Mouse (Mus musculus) hindbrain, embryonic 10.5 days (tissue): Measurements from ENCODE around the gene Olfr1283. TPM values are rescaled to one million over a fixed set of nuclear protein-coding genes. Genes with fewer than 3 reads are reported as not detected.
"Not testable (repeated sequence)": the region's sequence is repeated elsewhere in the genome, so short reads cannot be mapped to it uniquely, and the experiment has no call there.

Experiments used
- DNase-seq: peaks from one replicate; pipeline ENCODE4 v3.0.0-alpha.2; 2017; ENCODE audit warnings: low spot score
- H3K27ac ChIP-seq: fragments of 300-500 bp; sonication (generic); 2 replicates; pipeline ENCODE4 v1.5.1; 2016; ENCODE audit warnings: mild to moderate bottlenecking, moderate library complexity
- H3K27me3 ChIP-seq: fragments of 300-500 bp; sonication (generic); 2 replicates; pipeline ENCODE4 v1.6.1; 2016; ENCODE audit warnings: mild to moderate bottlenecking; ENCODE audit not compliant: poor library complexity, insufficient read depth, severe bottlenecking
- H3K36me3 ChIP-seq: fragments of 300-500 bp; sonication (generic); 2 replicates; pipeline ENCODE4 v1.6.1; 2016; ENCODE audit warnings: mild to moderate bottlenecking, moderate library complexity
- H3K4me1 ChIP-seq: fragments of 300-500 bp; sonication (generic); replicated peaks from 2 replicates; pipeline ENCODE4 v1.6.1; 2016; ENCODE audit warnings: mild to moderate bottlenecking
- H3K4me3 ChIP-seq: fragments of 300-500 bp; sonication (generic); 2 replicates; pipeline ENCODE4 v1.5.1; 2016; ENCODE audit warnings: mild to moderate bottlenecking, moderate library complexity
- H3K9me3 ChIP-seq: fragments of 300-500 bp; sonication (generic); 2 replicates; pipeline ENCODE4 v1.6.1; 2016; ENCODE audit warnings: mild to moderate bottlenecking, moderate library complexity
- WGBS: fragments of 180-500 bp; shearing (Covaris S2); methylation state at CpG from one replicate; pipeline ENCODE4 v1.1.7; 2016; 5-methylcytosine and 5-hydroxymethylcytosine counted together
- polyA plus RNA-seq: library from polyadenylated mRNA; unstranded; fragments of >200 nt; fragmentation: Nextera tagmentation; extraction: Ambion mirVana; gene quantifications from 2 replicates; pipeline ENCODE4 v1.2.1, GENCODE M21; 2016

The Olfr1283 gene
- not detected in 2 replicates for polyA plus RNA-seq

GRCm38 (mm10) chr2:111366490-111366889 lies at the start of gene Olfr1283:
Gene Olfr1283 (plus strand): TSS chr2:111366790.
- WGBS = 78% methylated on average over 2 of the region's 2 CpGs
- no peak within 1 kb of the TSS for H3K27ac ChIP-seq
- H3K4me3 ChIP-seq = no peak within 1 kb of the TSS
- no peaks in the 10 kb centered on the region for H3K27me3 ChIP-seq
- no peaks in the 10 kb centered on the region for H3K4me1 ChIP-seq
- no peaks in the 10 kb centered on the region for H3K9me3 ChIP-seq
- no peak for DNase-seq
- H3K36me3 ChIP-seq = no peaks in the 10 kb centered on the region

DNA sequence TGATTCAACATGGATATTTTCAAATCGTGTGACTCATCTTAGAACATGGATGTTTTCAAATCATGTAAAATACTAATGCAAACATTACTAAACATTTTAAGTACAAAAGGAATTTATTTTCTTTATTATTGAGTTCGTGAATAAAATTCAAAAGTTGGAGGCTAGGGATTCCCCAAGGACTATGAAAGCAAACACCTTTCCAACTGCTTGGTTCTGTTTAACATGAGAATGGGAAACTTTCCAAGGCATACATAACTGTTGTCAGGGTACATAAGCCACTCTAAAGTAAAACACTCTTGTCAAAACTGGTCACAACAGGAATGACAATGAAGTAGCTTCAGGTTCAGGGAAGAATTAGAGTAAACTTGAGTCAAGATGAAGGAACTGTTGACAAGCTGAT lies 40.4 kb upstream of the Olfr1283 start, which contains the start of gene Olfr1281:
Gene Olfr1281 (plus strand): TSS at position 301 of the 400 bp plus-strand sequence.
- H3K27ac ChIP-seq = no peak within 1 kb of the TSS
- no peaks in the 10 kb centered on the region for H3K4me1 ChIP-seq

GRCm38 (mm10) chr2:111333721-111334120 lies 32.9 kb upstream of the Olfr1283 start:
- H3K27ac ChIP-seq, DNase-seq, H3K36me3 ChIP-seq, H3K4me3 ChIP-seq, H3K27me3 ChIP-seq, H3K9me3 ChIP-seq, H3K4me1 ChIP-seq: not testable (repeated sequence)
- 89% methylated on average over 5 of the region's 5 CpGs for WGBS

More for the DNA sequence above, 40.4 kb upstream of the Olfr1283 start, which contains the start of gene Olfr1281:
- Histone ChIP-seq H3K36me3 (no peaks in the 10 kb centered on the region), H3K4me3 (no peak within 1 kb of the TSS), H3K27me3 (no peaks in the 10 kb centered on the region), H3K9me3 (no peaks in the 10 kb centered on the region)
- 77% methylated on average over 2 of the region's 2 CpGs for WGBS
- no peak for DNase-seq

GRCm38 (mm10) chr2:111335976-111336375 lies 30.6 kb upstream of the Olfr1283 start, which contains the start of gene Olfr1282:
Gene Olfr1282 (minus strand): TSS chr2:111336076.
- Histone ChIP-seq H3K27ac (no peak within 1 kb of the TSS), H3K4me3 (no peak within 1 kb of the TSS), H3K27me3 (no peaks in the 10 kb centered on the region), H3K4me1 (no peaks in the 10 kb centered on the region), H3K36me3 (no peaks in the 10 kb centered on the region), H3K9me3 (no peaks in the 10 kb centered on the region)
- 75% methylated on average over 2 of the region's 2 CpGs for WGBS
- no peak for DNase-seq

- Histone ChIP-seq H3K9me3 (no peaks in the 10 kb centered on the region), H3K4me3 (no peak within 1 kb of the TSS), H3K27me3 (no peaks in the 10 kb centered on the region), H3K4me1 (no peaks in the 10 kb centered on the region), H3K27ac (no peak within 1 kb of the TSS), H3K36me3 (no peaks in the 10 kb centered on the region)
- no peak for DNase-seq
- 93% methylated on average over 1 of the region's 1 CpGs for WGBS
Observed at GRCm38 (mm10) chr2:111375222-111375621, 8.6 kb downstream of the Olfr1283 start, which contains the start of gene Olfr1284. Gene Olfr1284 (plus strand): TSS chr2:111375522.

Other genes starting within 250 kb of the Olfr1283 start
- gene Gm15130, start 213.9 kb upstream of the Olfr1283 start, polyA plus RNA-seq = not detected in 2 replicates
- gene 4930430A15Rik, start 137.2 kb upstream of the Olfr1283 start, polyA plus RNA-seq = not detected in 2 replicates
- gene Olfr1275, start 131.5 kb upstream of the Olfr1283 start, polyA plus RNA-seq = not detected in 2 replicates
- gene Olfr1276, start 112.3 kb upstream of the Olfr1283 start, polyA plus RNA-seq = not detected in 2 replicates
- not detected in 2 replicates for gene Olfr1277, start 92.7 kb upstream of the Olfr1283 start, polyA plus RNA-seq
- not detected in 2 replicates for gene Olfr1278, start 76.7 kb upstream of the Olfr1283 start, polyA plus RNA-seq
- not detected in 2 replicates for gene Olfr1279, start 66.2 kb upstream of the Olfr1283 start, polyA plus RNA-seq
- not detected in 2 replicates for gene Olfr1280, start 52.8 kb upstream of the Olfr1283 start, polyA plus RNA-seq
- not detected in 2 replicates for gene Olfr1281, start 40.3 kb upstream of the Olfr1283 start, polyA plus RNA-seq
- gene Olfr1282, start 30.7 kb upstream of the Olfr1283 start, polyA plus RNA-seq = not detected in 2 replicates
- gene Olfr1284, start 8.7 kb downstream of the Olfr1283 start, polyA plus RNA-seq = not detected in 2 replicates
- not detected in 2 replicates for gene Olfr1286, start 56.3 kb downstream of the Olfr1283 start, polyA plus RNA-seq
- gene Olfr1287, start 82.4 kb downstream of the Olfr1283 start, polyA plus RNA-seq = not detected in 2 replicates
- gene Olfr1288, start 107.3 kb downstream of the Olfr1283 start, polyA plus RNA-seq = not detected in 2 replicates
- gene Olfr1289, start 114.0 kb downstream of the Olfr1283 start, polyA plus RNA-seq = not detected in 2 replicates
- not detected in 2 replicates for gene Olfr1290, start 127.0 kb downstream of the Olfr1283 start, polyA plus RNA-seq
- gene Olfr1291-ps1, start 130.4 kb downstream of the Olfr1283 start, polyA plus RNA-seq = not detected in 2 replicates
- gene Olfr1293-ps, start 158.4 kb downstream of the Olfr1283 start, polyA plus RNA-seq = not detected in 2 replicates
- gene Olfr1294, start 173.5 kb downstream of the Olfr1283 start, polyA plus RNA-seq = not detected in 2 replicates
- not detected in 2 replicates for gene Olfr1295, start 202.9 kb downstream of the Olfr1283 start, polyA plus RNA-seq